Mouse (Mus musculus) right cerebral cortex, adult 18-20 months (tissue): ENCODE data around the gene Zfp454.

ENCODE experiments used
- DNase-seq: peaks from one replicate; pipeline ENCODE4 v3.0.0; 2022; ENCODE audit warnings: mixed read lengths

The Zfp454 gene

GRCm38 (mm10) chr11:50841023-50841735 lies 46.3 kb downstream of the Zfp454 start, which contains the start of gene Zfp879:
TSS of gene Zfp879 (minus strand) at chr11:50841552.
- DNase-seq, result peak; percentile 96

GRCm38 (mm10) chr11:50835727-50836126 lies 51.7 kb downstream of the Zfp454 start:
- no peak for DNase-seq

DNA sequence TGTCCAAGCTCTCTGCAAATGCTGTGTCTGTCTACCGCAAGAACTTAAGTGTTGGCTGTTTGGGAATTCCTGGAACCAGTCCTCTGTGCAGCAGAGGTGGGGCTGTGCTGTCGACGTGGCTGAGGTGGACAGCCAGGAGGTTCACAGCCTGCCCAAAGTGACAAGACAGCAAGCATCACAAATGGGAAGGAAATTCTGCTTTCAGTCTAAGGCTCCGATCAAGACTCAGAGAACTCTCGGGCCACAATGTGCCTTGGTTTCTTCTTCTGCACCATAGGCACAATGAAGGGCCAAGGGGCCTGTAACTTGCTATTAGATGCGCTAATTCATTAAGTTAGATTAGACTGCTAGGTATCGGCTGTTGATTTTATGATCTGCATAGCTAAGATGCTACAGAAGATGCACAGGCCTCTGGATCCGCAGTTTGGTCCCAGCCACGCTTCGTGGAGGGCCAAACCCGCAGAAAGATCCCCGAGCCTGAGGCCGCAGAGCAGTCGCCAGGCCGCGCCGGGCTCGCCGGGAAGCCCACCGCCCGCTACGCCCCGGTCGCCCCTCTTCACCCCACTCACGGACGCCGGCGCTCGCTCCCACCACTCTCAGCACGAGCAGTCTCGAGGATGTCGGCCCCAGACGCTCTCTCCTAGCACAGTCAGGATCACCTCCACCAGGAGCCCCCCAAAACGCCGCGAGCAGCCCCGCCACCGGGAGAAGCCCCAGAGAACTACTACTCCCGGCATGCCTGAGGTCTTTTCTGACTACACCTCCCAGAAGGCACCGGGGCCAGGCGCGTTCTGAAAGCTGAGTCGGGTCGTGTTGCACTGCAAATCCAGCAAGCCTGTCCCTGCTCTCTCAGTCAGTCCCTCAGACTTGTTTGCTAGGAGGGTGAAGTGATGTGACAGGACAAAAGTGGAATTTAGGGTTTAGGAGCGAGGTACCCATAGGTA lies 60.2 kb downstream of the Zfp454 start, which contains the start of gene Zfp354c:
Gene Zfp354c, minus strand, starts transcription at position 715 of the 944 bp plus-strand sequence.
- DNase-seq, result peak; percentile 91

DNA sequence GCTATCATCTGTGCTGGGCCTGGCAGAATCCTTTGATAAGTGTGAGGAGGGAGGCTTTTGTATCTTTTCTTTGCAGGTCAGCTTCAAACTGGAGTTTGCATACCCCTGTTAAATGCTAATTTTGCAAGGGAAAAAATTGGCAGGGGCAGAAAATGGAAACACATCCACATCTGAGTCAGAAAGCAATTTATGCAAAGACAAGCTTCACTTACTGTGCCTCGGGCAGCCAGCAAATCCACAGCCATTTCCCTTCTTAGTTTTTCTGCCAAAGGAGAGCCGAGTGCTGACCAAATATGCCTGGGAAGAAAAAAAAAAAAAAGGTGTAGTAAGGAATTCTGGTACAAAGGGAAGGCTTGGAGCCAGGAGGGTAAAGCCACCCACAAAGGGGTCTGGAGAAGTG lies 61.2 kb downstream of the Zfp454 start:
- DNase-seq, result no peak
